Mouse (Mus musculus) bone marrow, adult 2 months (tissue): ENCODE results near the gene Rad51b. TPM values are rescaled to one million over a fixed set of nuclear protein-coding genes. Genes with fewer than 3 reads are reported as not detected.

Experiments used
- H3K27ac ChIP-seq: fragments of 200-500 bp; 2 replicates; pipeline ENCODE4 v1.5.1; 2012; ENCODE audit warnings: low read depth, mild to moderate bottlenecking, control low read depth, inconsistent platforms, low read length; ENCODE audit not compliant: control insufficient read depth, poor library complexity, insufficient read depth
- H3K4me1 ChIP-seq: fragments of 200-500 bp; 2 replicates; pipeline ENCODE4 v1.6.1; 2011; ENCODE audit warnings: low read length; ENCODE audit not compliant: control insufficient read depth, insufficient read depth
- H3K4me3 ChIP-seq: fragments of 200-500 bp; replicated peaks from 2 replicates; pipeline ENCODE3; 2011; ENCODE audit warnings: mild to moderate bottlenecking, low read depth, low read length, control low read depth; ENCODE audit not compliant: control insufficient read depth
- CTCF ChIP-seq: fragments of 200-500 bp; IDR thresholded peaks from 2 replicates; pipeline ENCODE4 v1.5.1; 2011; ENCODE audit warnings: low read length, control low read depth; ENCODE audit not compliant: control insufficient read depth, insufficient read depth
- POLR2A ChIP-seq: fragments of 200-500 bp; IDR thresholded peaks from 2 replicates; pipeline ENCODE4 v1.6.1; 2011; ENCODE audit warnings: low read depth, mild to moderate bottlenecking, control low read depth, low read length, borderline replicate concordance; ENCODE audit not compliant: control insufficient read depth
- WGBS: fragments of 180-500 bp; shearing (Covaris S2); methylation state at CpG from one replicate; pipeline ENCODE4 v1.1.7; 2018; 5-methylcytosine and 5-hydroxymethylcytosine counted together
- polyA plus RNA-seq: library from polyadenylated mRNA; stranded (reverse); fragments of >200 nt; gene quantifications from 2 replicates; pipeline ENCODE4 v1.2.4, GENCODE M21; 2011; ENCODE audit warnings: low replicate concordance; ENCODE audit not compliant: missing spikeins, insufficient read depth, insufficient read length

Gene Rad51b
- polyA plus RNA-seq, 1 experiment, result 2.3 TPM

DNA sequence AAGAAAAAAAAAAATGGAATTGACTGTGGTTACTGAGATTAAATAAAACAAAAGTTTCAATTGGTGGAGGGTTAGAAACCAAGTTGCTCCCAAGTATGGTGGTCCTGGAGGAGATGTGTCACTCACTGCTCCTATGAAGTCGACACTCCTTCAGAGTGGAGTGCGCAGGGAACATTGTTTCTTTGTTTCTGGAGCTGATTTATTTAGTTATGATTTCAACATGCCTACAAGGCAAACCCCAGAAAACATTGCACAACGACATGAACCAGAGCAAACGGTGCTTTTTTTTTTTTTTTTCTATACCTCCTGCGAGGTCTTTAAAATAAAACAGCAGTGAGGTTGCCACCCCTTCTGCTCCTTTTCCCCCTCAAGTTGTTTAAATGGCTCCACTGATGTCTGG lies 75.6 kb downstream of the Rad51b start:
- 36% methylated on average over 5 of the region's 5 CpGs for WGBS
- H3K4me3 ChIP-seq, result no peak overlapping the region
- TF ChIP-seq POLR2A, result no peak
- no peak for TF ChIP-seq CTCF
- H3K4me1 ChIP-seq, result no peaks in the 10 kb centered on the region
- H3K27ac ChIP-seq, result no peak overlapping the region

DNA sequence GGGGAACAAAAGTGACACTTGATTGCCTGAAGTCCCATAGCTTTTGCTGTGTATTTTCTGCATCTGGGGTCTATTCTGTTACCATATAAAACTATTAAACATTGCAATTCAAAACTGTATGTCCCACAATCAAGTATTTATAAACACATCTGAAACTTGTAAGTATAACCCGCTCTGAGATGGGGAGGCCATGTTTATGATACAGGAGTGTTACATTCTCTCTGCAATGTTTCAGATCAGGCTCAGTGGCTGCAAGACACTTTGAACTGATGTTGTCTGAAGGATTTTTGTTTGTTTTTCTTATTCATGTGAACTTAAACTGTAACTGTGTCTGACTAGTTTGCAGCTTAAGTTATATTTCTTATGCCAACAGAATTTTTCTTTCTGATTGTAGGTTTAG lies 80.3 kb downstream of the Rad51b start:
- H3K4me1 ChIP-seq, result no peaks in the 10 kb centered on the region
- no peak overlapping the region for H3K27ac ChIP-seq
- TF ChIP-seq CTCF (no peak), POLR2A (no peak)
- no peak overlapping the region for H3K4me3 ChIP-seq
- WGBS, result 92% methylated on average over 1 of the region's 1 CpGs

DNA sequence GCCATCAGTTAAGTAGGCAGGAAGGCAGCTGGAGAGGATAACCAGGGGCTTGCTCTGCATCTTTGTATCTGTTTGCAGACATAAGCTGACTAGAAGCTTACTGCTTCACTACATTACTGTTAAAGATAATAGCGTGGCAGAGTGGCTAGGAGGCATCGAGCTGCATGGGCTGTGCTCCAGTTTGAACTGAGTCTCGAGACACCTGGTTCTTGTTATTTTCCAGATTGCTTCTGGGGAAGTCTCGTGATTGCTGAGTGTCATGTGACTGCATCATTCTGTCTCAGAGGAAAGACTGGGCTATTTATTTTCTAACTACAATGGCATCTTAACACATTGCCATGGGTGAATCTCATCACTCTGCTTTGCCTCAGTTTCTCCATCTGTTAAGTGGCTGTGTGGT lies 80.8 kb downstream of the Rad51b start:
- 56% methylated on average over 4 of the region's 4 CpGs for whole genome bisulfite sequencing
- TF ChIP-seq CTCF (no peak), POLR2A (no peak)
- H3K4me1 ChIP-seq, result no peaks in the 10 kb centered on the region
- no peak overlapping the region for H3K4me3 ChIP-seq
- H3K27ac ChIP-seq, result no peak overlapping the region

DNA sequence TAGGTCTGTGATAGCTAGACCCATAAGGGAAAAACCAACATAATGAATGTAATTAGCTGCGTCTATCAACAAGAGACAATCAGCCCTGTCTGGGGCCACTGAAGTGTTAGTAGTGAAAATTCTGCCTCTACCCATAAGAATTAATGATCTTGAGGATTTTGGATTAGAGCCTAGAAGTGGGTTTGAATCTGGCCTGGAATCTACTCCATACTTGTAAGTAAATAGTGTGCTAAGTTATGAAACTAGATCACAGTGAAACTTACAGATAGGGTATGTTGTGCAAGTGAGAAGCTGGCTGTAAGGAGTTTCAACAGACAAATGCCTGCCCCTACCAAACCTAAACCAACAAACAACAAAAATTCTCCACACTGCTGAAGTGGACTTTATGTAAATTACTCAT lies 83.1 kb downstream of the Rad51b start:
- H3K4me3 ChIP-seq, result no peak overlapping the region
- no peak for TF ChIP-seq POLR2A
- no peak for TF ChIP-seq CTCF
- WGBS, result 85% methylated on average over 1 of the region's 1 CpGs
- no peaks in the 10 kb centered on the region for H3K4me1 ChIP-seq
- H3K27ac ChIP-seq, result no peak overlapping the region

DNA sequence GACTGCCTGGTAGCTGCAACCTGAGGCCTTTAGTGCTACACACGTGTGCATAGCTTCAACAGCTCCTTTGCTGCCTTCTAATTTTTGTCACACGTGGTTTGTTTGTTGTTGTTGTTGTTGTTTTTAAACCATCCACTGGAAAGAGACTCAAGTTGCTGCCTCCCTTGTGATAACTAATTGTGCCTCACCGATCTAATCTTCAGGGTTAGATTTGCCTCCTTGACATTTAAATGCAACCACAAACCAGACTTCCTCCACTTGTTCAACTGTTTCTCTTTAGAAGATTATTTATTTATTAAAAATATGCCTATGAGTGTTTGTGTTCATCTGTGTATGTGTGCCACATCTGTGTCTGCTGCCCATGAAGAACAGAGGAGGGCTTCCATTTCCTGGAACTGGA lies 84.4 kb downstream of the Rad51b start:
- 35% methylated on average over 3 of the region's 3 CpGs for WGBS
- Histone ChIP-seq H3K27ac (no peak overlapping the region), H3K4me1 (no peaks in the 10 kb centered on the region), H3K4me3 (no peak overlapping the region)
- TF ChIP-seq POLR2A (no peak), CTCF (no peak)

DNA sequence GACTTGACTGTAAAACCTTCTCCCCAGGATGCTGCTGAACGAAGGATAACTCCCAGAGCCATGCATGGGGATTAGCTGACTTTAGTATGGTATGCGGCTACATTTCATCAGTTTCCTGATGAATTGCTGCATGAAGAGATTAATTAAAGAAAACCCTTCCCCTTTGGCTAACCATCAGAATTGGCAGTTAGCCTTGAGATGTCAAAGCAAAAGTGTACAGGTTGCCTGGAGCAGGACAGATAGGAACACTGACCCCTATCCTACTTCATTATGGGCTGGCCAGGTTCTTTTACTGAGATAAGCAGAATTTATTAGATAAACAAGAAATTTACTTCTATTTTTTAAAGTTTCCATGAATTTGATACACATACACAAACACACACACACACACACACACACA lies 85.3 kb downstream of the Rad51b start:
- no peak overlapping the region for H3K4me3 ChIP-seq
- H3K27ac ChIP-seq, result no peak overlapping the region
- WGBS, result 34% methylated on average over 2 of the region's 2 CpGs
- TF ChIP-seq POLR2A (no peak), CTCF (no peak)
- no peaks in the 10 kb centered on the region for H3K4me1 ChIP-seq

DNA sequence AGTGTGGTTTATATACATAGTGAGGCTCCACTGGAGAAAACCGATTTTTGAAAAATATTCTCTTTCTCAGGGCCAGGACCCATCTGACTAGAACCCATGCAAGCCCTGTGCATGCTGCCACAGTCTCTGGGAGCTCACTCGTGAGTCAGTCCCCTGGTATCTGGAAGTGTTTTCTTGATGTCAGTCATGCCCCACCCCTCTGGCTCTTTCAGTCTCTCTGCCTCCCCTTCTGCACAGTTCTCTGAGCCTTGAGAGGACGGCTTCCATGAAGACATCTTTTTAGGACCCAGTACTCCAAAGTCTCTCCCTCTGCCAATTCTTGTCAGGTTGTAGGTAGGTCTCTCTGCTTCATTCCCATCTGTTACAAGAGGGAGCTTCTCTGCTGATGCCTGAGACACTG lies 86.5 kb downstream of the Rad51b start:
- H3K4me3 ChIP-seq, result no peak overlapping the region
- 69% methylated on average over 3 of the region's 3 CpGs for WGBS
- H3K4me1 ChIP-seq, result no peaks in the 10 kb centered on the region
- no peak for TF ChIP-seq POLR2A
- H3K27ac ChIP-seq, result no peak overlapping the region

DNA sequence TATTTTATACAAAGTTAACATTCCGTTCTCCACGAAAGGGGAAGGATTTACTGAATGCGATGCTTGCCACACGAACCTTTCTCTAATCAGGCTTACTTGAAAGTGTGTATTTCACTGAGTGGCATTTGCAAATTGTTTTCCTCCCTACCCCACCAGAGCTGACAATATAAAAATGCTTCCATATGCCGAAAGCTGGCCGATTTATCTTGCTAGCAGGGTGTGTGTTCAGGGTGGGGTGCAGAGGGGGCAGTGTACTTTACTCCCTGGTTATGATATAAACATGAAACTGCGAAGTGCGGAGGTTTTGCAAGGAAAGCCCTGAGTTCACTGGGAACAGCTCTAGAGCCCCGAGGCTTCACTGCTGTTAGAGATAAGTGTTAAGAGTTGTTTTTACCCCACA lies 87.7 kb downstream of the Rad51b start:
- Histone ChIP-seq H3K27ac (no peak overlapping the region), H3K4me1 (no peaks in the 10 kb centered on the region), H3K4me3 (no peak overlapping the region)
- TF ChIP-seq POLR2A (no peak), CTCF (no peak)
- 75% methylated on average over 9 of the region's 9 CpGs for WGBS

DNA sequence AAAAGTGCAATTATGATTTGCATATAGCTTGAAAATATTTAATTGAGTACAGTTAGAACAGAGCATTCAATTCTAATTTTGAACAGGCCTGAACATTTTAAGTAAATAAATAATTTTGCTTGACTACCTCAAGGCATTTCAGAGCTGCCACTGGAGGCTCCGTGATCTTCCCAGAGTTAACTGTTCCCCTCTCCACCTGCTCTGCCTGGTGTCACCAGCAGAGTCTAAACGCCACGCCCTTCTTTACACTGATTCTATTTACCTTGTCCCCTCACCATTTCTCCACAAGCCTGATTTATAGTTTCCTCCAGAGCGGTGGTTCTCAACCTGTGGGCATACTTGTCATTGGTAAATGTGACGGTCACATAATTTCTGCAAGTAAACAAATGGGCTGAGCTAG lies 88.1 kb downstream of the Rad51b start:
- TF ChIP-seq POLR2A, result no peak
- no peak for TF ChIP-seq CTCF
- H3K4me1 ChIP-seq, result no peaks in the 10 kb centered on the region
- 86% methylated on average over 5 of the region's 5 CpGs for WGBS
- H3K4me3 ChIP-seq, result no peak overlapping the region
- H3K27ac ChIP-seq, result no peak overlapping the region

DNA sequence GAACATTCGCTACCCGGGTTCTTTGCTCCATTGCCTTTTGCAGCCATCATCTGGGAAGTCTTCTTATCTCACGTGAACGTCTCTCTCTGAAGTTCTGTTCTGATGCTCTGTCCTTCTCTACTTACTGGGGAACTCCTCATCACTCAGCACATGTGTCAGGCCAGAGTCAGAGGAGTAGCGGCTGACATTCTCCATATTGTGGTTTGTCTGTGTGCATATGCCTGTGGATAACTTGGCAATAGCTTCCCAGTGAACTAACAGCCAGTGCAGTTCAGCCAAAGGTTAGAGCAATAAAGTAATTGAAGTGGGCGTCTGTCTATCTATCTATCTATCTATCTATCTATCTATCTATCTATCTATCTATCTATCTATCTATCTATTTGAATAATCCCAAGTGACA lies 90.8 kb downstream of the Rad51b start:
- TF ChIP-seq POLR2A (no peak), CTCF (no peak)
- no peak overlapping the region for H3K27ac ChIP-seq
- 88% methylated on average over 6 of the region's 6 CpGs for WGBS
- no peak overlapping the region for H3K4me3 ChIP-seq
- H3K4me1 ChIP-seq, result no peaks in the 10 kb centered on the region
